Mouse (Mus musculus) kidney, embryonic 16.5 days (tissue): ENCODE measurements around the gene Stk32c. TPM values are rescaled to one million over a fixed set of nuclear protein-coding genes. Genes with fewer than 3 reads are reported as not detected.

ENCODE experiments used
- ATAC-seq: fragments of 200-750 bp; cut with Nextera tagmentation; 2 replicates; pipeline ENCODE4 v1.8.0; 2017; ENCODE audit warnings: moderate TSS enrichment; ENCODE audit not compliant: low FRiP score, low TSS enrichment
- H3K27ac ChIP-seq: fragments of 300-500 bp; sonication (generic); 2 replicates; pipeline ENCODE4 v1.5.1; 2014; ENCODE audit warnings: low read length
- H3K27me3 ChIP-seq: fragments of 300-500 bp; sonication (generic); 2 replicates; pipeline ENCODE4 v1.6.1; 2014; ENCODE audit warnings: low read length, control low read depth, mixed read lengths; ENCODE audit not compliant: insufficient read depth
- H3K36me3 ChIP-seq: fragments of 300-500 bp; sonication (generic); 2 replicates; pipeline ENCODE4 v1.6.1; 2014; ENCODE audit warnings: low read length, control low read depth, mixed read lengths; ENCODE audit not compliant: insufficient read depth
- H3K4me1 ChIP-seq: fragments of 300-500 bp; sonication (generic); 2 replicates; pipeline ENCODE4 v1.6.1; 2014; ENCODE audit warnings: low read length, control low read depth, mixed read lengths; ENCODE audit not compliant: insufficient read depth
- H3K4me2 ChIP-seq: fragments of 300-500 bp; sonication (generic); replicated peaks from 2 replicates; pipeline ENCODE4 v1.6.1; 2014; ENCODE audit warnings: low read depth, low read length
- H3K4me3 ChIP-seq: fragments of 300-500 bp; sonication (generic); 2 replicates; pipeline ENCODE4 v1.5.1; 2014; ENCODE audit warnings: mild to moderate bottlenecking, low read length
- H3K9ac ChIP-seq: fragments of 300-500 bp; sonication (generic); replicated peaks from 2 replicates; pipeline ENCODE4 v1.6.1; 2014; ENCODE audit warnings: low read length
- H3K9me3 ChIP-seq: fragments of 300-500 bp; sonication (generic); 2 replicates; pipeline ENCODE4 v1.6.1; 2016; ENCODE audit warnings: low read length, control low read depth
- WGBS: fragments of 180-500 bp; shearing (Covaris S2); extraction: QIAGEN DNeasy Blood & Tissue Kit; methylation state at CpG from one replicate; pipeline ENCODE4 v1.1.7; 2014; 5-methylcytosine and 5-hydroxymethylcytosine counted together
- polyA plus RNA-seq: library from polyadenylated mRNA; unstranded; fragments of >200 nt; fragmentation: Nextera tagmentation; extraction: Ambion mirVana; gene quantifications from 2 replicates; pipeline ENCODE4 v1.2.1, GENCODE M21; 2015

Gene Stk32c
- polyA plus RNA-seq, 1 experiment from 2014 or later: 0.39 TPM

DNA sequence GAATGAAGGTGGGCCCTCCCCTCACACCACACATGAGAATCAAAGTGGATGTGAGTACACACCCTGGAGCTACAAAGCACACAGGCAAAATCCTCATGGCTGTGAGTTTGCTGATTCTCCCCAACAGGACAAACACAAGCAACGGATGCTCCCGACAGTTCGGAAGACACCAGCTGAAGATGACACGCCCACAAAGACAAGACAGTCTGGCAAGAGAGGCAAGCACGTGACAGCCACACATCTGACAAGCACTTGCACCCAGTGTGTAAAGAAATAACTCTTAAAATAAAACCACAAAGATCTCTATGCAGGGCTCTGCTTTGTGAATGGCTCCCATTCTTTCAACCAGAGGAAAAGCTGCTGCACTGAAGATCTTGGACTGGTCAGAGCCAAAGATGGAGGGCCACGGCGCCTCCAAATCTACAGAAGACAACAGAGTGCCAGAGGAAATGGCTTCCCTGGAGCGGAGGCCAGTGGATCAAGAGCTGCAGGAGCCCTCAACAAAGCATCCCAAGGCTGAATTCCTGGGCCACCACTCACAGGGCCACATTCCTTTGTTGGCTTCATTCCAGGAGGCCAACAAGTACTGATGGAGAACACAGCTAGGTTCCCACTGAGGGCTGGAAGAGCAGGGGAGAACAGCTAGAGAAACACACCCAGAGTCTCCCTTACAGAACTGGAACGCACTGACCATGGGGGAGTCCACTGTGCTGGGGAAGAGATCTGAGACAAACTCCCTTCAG lies 105.0 kb downstream of the Stk32c start:
- Histone ChIP-seq H3K27ac (no peak overlapping the region), H3K9ac (no peak overlapping the region), H3K4me3 (no peak overlapping the region), H3K36me3 (no peaks in the 10 kb centered on the region), H3K4me1 (no peaks in the 10 kb centered on the region), H3K27me3 (no peaks in the 10 kb centered on the region), H3K4me2 (no peak overlapping the region), H3K9me3 (no peaks in the 10 kb centered on the region)
- no peak for ATAC-seq
- WGBS: 87% methylated on average over 9 of the region's 9 CpGs

DNA sequence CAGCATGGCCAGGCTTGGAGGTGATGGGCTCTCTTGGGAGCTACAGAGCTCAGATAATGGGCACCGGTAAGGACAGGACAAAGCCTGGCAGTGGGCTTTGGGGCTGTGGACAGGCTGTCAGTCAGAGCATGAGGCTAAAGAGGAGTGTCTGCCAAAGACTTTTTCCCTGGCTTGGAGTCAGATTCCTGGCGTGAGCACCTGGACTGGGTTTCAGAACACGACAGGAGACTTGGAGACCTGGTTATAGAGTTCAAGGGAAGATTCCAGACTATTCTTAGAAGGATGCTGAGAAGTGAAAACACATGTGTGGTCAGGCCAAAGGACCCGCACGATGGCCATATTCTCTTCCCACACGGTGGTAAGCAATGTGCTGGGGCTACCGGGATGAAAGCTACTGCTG lies 107.4 kb downstream of the Stk32c start:
- no peak for ATAC-seq
- Histone ChIP-seq H3K27ac (no peak overlapping the region), H3K9ac (no peak overlapping the region), H3K4me3 (no peak overlapping the region), H3K4me1 (no peaks in the 10 kb centered on the region), H3K9me3 (no peaks in the 10 kb centered on the region), H3K36me3 (no peaks in the 10 kb centered on the region), H3K27me3 (no peaks in the 10 kb centered on the region), H3K4me2 (no peak overlapping the region)
- WGBS: 85% methylated on average over 7 of the region's 7 CpGs

DNA sequence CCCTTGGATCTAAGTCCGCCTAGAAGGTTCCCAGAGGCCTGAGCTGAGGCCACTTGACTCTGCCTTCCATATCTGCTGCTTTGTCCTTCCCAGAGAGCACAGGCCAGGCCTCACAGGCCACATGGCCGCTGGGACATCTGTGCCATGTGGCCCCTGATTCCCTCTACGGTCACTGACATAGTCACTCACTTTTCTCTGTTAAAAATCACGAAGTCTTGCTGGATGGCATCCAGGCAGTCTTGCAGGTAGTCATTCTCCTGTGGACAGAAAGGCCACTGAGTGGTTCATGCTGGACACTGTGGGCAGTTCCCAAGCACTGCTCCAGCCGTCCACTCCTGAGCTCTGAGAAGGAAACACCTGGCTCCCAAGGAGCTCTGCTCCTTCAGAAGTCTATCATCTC lies 108.0 kb downstream of the Stk32c start:
- 70% methylated on average over 5 of the region's 5 CpGs for WGBS
- ATAC-seq: no peak
- Histone ChIP-seq H3K9me3 (no peaks in the 10 kb centered on the region), H3K4me1 (no peaks in the 10 kb centered on the region), H3K27ac (no peak overlapping the region), H3K9ac (no peak overlapping the region), H3K27me3 (no peaks in the 10 kb centered on the region), H3K36me3 (no peaks in the 10 kb centered on the region), H3K4me2 (no peak overlapping the region), H3K4me3 (no peak overlapping the region)

DNA sequence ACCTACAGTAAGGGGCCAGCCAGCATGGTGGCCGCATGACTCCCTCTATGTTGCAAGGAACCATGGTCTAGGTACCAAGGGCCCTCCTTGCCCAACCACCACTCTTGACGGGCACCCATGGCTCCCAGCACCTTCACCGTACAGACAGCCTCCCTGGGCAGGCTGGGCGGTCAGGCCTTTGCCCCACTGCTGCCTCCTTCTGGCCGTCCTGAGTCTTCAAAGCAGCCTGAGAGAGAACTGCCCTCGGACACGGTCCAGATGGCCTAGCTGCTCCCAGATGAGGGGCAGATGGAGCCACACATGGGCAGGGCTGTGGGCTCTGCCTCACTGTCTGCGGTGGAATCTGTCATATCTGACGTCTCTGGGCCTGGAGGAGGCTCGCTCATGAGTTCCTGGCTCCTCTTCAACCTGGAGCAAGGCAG lies 109.1 kb downstream of the Stk32c start:
- Histone ChIP-seq H3K36me3 (no peaks in the 10 kb centered on the region), H3K27me3 (no peaks in the 10 kb centered on the region), H3K9ac (no peak overlapping the region), H3K9me3 (no peaks in the 10 kb centered on the region), H3K4me3 (no peak overlapping the region), H3K4me2 (no peak overlapping the region), H3K4me1 (no peaks in the 10 kb centered on the region), H3K27ac (no peak overlapping the region)
- WGBS: 52% methylated on average over 10 of the region's 10 CpGs
- 0 out of 2 replicates have a peak, but pooled peaks have one; percentile 12 for ATAC-seq

DNA sequence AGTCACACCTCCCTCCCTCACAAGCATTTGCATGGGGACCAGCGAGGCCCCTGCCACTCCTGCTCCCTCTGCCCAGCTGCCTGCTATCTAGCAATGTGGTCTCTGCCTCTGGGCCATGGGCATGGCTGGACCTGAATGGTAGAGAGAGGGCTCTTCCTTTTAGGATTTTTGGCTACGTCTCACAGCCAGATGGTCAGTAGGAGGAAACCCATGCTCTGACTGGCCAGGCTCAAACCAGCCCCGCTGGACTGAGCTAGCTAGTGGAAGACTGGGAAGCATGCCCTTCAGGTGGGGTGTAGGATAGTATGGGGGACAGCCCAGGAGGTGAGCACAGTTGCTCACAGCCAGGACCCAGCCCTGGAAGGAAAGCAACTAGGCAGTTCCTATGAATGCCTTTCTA lies 111.3 kb downstream of the Stk32c start:
- Histone ChIP-seq H3K9me3 (no peaks in the 10 kb centered on the region), H3K36me3 (no peaks in the 10 kb centered on the region), H3K4me3 (no peak overlapping the region), H3K27me3 (no peaks in the 10 kb centered on the region), H3K4me1 (no peaks in the 10 kb centered on the region), H3K27ac (no peak overlapping the region), H3K4me2 (no peak overlapping the region), H3K9ac (no peak overlapping the region)
- 79% methylated on average over 3 of the region's 3 CpGs for WGBS
- ATAC-seq: no peak

DNA sequence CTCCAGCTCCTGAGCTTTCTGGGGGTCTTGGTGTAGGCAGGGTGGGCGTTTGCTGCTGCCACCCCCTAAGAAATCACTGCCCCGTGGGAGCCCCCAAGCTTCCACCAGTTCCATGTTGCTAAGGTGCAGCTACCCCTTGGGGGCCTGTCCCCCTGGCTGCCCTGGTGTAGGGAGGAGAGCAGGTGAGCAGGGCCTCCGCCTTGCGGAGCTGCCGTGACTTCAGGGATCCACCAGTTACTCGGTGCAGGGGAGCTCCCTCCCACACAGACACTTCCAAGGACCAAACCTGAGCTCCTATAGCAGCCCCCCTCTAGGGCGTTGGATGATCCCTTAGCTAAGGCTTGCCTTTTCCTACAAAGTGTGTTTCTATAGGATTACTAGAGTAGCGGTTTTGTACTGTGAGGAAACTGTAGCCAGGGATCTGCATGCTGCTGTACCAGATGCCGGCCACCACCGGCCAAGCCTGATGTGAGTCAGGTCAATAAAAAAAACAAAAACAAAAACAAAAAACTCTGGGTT lies 111.8 kb downstream of the Stk32c start:
- no peak overlapping the region for H3K4me2 ChIP-seq
- no peak overlapping the region for H3K27ac ChIP-seq
- no peaks in the 10 kb centered on the region for H3K36me3 ChIP-seq
- no peak overlapping the region for H3K9ac ChIP-seq
- 71% methylated on average over 10 of the region's 10 CpGs for WGBS
- no peak overlapping the region for H3K4me3 ChIP-seq
- ATAC-seq: no peak
- H3K4me1 ChIP-seq: no peaks in the 10 kb centered on the region
- no peaks in the 10 kb centered on the region for H3K27me3 ChIP-seq
- no peaks in the 10 kb centered on the region for H3K9me3 ChIP-seq

DNA sequence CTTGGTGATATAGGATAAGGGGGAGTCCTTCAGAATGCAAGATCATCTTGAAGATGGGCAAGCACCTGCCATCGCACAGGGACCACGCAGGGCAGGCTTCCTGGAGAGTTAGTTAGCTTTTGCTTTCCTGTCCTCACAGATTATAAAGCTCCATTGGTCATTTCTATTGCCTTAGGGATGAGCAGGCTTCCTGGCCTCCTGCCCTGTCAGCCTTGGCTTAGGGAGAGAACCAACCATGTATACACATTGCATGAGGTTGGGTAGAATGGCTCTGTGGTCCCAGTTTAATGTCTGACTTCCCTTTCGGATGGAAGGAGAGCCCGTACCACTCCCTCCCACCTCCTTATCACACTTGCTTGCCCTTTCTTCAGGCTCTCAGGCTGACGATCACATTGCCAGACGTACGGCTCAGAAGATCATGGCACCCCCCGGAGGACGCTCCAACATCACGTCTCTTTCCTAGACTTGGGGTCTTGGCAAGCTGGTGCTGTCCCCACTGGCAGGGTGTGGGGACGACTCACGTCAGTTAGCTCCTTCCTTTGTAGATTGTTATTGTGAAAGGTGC lies 112.5 kb downstream of the Stk32c start:
- no peaks in the 10 kb centered on the region for H3K4me1 ChIP-seq
- no peak overlapping the region for H3K4me2 ChIP-seq
- no peak overlapping the region for H3K4me3 ChIP-seq
- WGBS: 76% methylated on average over 12 of the region's 12 CpGs
- no peaks in the 10 kb centered on the region for H3K27me3 ChIP-seq
- H3K9me3 ChIP-seq: no peaks in the 10 kb centered on the region
- H3K27ac ChIP-seq: no peak overlapping the region
- no peak for ATAC-seq
- H3K36me3 ChIP-seq: no peaks in the 10 kb centered on the region
- no peak overlapping the region for H3K9ac ChIP-seq

DNA sequence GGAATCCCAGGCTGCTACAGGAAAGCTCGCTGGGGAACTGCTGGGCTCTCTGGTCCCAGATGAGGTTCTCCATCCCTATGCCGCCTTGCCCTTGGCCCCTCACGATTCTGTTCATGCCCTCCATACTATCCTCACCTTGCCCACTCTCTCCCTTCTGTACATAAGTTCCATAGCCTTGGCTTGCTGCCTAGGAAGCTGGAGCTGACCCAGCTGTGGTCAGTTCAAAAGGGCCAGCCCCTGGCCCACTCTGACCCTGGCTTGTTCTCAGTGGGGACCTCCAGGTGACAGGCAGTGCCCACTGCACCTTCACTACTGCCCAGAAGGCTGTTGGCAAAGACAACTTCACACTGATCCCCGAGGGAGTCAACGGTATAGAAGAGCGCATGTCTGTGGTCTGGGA lies 116.7 kb downstream of the Stk32c start:
- WGBS: 87% methylated on average over 6 of the region's 6 CpGs

DNA sequence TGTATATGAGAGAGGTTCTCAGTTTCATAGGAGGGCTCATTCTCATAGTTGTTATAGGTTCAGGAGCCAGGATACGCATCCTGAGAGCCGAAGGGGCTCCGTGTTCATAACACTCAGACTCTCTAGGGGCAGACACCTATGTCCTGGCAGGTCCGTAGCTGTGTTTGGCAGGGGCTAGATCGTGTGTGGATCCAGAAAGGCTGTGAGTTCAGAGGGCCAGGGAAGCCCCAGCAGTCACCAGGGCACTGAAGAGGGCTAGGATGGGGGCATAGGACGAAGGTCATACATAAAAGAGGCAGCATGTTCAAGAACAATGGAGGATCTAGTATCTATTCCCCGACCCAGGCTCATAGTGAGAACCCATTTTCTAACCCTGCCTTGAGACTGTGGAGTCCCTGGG lies 117.8 kb downstream of the Stk32c start:
- Histone ChIP-seq H3K9me3 (no peaks in the 10 kb centered on the region), H3K27ac (no peak overlapping the region), H3K4me2 (no peak overlapping the region), H3K4me3 (no peak overlapping the region), H3K36me3 (no peaks in the 10 kb centered on the region), H3K27me3 (no peaks in the 10 kb centered on the region), H3K9ac (no peak overlapping the region), H3K4me1 (no peaks in the 10 kb centered on the region)
- 88% methylated on average over 7 of the region's 7 CpGs for WGBS
- no peak for ATAC-seq

More for the DNA sequence above, 116.7 kb downstream of the Stk32c start:
- no peak for ATAC-seq
- no peak overlapping the region for H3K4me3 ChIP-seq
- no peak overlapping the region for H3K4me2 ChIP-seq
- H3K27ac ChIP-seq: no peak overlapping the region
- no peaks in the 10 kb centered on the region for H3K36me3 ChIP-seq
- no peaks in the 10 kb centered on the region for H3K4me1 ChIP-seq
- H3K9me3 ChIP-seq: no peaks in the 10 kb centered on the region
- no peaks in the 10 kb centered on the region for H3K27me3 ChIP-seq
- no peak overlapping the region for H3K9ac ChIP-seq

DNA sequence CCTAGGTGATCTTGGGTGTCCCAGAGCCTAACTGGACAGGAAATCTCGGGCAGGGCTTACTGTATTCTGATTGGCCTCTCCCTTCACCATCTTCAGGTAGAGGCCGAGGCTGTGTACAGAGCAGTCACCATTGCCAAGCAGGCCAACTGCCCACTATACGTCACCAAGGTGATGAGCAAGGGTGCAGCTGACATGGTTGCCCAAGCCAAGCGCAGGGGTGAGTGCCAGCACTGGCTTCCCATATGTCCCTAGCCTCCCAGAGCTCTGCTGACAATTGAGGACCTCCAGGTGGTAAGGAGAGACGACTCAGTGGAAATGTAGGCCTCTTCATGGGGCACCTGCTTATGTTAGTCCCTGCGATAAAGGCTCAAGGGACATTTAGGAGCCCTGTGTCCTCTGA lies 118.3 kb downstream of the Stk32c start:
- H3K4me2 ChIP-seq: no peak overlapping the region
- no peak overlapping the region for H3K4me3 ChIP-seq
- H3K36me3 ChIP-seq: no peaks in the 10 kb centered on the region
- H3K27ac ChIP-seq: no peak overlapping the region
- H3K9ac ChIP-seq: no peak overlapping the region
- no peaks in the 10 kb centered on the region for H3K9me3 ChIP-seq
- 84% methylated on average over 6 of the region's 6 CpGs for WGBS
- no peaks in the 10 kb centered on the region for H3K4me1 ChIP-seq
- no peak for ATAC-seq
- H3K27me3 ChIP-seq: no peaks in the 10 kb centered on the region
